Mouse (Mus musculus): Measurements from ENCODE around the gene Inhbe.
"Not testable (repeated sequence)": the region's sequence is repeated elsewhere in the genome, so short reads cannot be mapped to it uniquely, and the experiment has no call there.

Gene Inhbe

DNA sequence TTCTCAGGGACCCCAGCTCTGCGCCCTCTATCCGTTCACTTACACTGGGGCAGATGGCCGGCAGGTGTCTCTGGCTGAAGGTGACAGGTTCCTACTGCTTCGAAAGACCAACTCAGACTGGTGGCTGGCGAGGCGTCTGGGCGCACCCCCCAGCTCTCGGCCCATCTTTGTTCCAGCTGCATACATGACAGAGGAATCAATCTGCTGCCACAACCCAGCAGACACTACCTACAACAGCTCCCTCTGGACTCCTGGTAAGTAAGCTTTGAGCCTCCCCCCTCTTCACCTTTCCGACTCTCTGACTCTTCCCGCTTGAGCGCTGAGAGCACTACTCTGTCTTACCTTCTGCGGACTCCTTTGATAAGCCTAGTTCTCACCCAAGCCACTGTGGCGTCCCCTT, 32.0 kb downstream of the Inhbe start:
- DNase-seq: no peak

DNA sequence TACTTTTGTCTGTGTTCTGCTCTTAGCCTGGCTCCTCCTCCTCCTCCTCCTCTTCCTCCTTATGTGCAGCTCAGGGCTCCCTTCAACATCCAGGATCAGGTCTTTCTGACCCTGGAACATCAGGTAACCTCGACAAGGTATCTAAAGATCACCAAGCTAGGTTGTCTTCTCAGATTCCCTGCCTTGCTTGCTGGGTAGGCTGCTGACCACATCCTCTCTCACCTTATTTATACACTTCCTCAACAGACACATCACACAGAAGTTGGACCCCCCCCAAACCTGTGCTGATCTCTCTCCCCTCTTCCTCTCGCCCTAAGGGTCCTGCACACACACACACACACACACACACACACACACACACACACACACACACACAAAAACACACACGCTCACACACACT, 32.6 kb downstream of the Inhbe start, which contains the start of gene Arhgap9:
TSS of gene Arhgap9 (plus strand) at position 344 of the 400 bp plus-strand sequence.
- no peak for DNase-seq

DNA sequence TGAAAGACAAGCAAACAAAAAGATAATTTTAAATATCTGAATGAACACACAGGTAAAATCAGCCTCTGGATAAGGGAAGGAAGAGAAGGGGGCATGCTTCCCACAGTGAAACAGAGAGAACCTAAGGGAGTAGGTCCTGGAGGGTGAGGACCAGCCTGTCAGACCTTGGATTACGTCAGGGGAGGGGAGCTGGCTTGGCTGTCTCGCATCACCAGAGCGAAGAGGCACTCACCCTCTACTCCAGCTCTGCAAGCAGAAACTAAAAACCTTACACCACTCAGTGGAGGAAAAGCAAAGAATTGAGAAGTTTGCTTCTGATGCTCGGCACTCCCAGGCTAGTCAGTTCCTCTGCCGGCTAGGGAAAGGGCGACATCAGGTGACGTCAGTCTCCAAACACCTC, 34.2 kb downstream of the Inhbe start:
- no peak for DNase-seq

- DNase-seq: no peak
These were observed 36.2 kb downstream of the Inhbe start for GRCm38 (mm10) chr10:127318009-127318408.

- DNase-seq: no peak
These were observed 36.9 kb downstream of the Inhbe start for GRCm38 (mm10) chr10:127317277-127317676.

DNA sequence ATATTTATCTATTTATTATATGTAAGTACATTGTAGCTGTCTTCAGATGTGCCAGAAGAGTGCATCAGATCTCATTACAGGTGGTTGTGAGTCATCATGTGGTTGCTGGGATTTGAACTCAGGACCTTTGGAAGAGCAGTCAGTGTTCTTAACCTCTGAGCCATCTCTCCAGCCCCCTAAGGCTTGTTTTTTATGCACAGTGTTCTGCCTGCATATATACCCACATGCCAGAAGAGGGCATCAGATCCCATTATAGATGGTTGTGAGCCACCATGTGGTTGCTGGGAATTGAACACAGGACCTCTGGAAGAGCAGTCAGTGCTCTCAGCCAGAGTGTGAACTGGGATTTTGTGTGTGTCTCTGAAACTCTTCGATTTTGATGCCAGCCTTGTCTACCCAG, 39.3 kb downstream of the Inhbe start:
- not testable (repeated sequence) for DNase-seq

DNA sequence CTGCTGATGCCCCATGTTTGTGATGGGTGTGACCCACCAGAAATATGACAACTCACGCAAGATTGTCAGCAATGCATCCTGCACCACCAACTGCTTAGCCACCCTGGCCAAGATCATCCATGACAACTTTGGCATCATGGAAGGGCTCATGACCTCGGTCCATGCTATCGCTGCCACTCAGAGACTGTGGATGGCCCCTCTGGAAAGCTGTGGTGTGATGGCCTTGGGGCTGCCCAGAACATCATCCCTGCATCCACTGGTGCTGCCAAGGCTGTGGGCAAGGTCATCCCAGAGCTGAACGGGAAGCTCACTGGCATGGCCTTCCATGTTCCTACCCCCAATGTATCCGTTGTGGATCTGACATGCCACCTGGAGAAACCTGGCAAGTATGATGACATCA, 40.7 kb downstream of the Inhbe start:
- DNase-seq: not testable (repeated sequence)

DNA sequence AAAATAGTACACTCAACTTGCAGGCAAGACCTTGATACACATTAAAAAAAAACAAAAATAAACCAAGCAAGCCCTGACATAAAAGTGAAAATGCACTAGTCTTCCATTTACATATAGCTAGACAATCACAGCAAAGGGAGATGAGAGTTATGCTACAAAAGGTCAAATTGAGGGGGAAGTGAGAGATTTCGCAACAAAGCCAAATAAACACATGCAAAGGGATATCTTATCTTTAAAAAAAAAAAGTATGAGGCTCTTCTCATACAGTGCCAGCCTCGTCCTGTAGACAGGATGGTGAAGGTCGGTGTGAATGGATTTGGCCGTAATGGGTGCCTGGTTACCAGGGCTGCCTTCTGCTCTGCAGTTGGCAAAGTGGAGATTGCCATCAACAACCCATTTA, 41.4 kb downstream of the Inhbe start:
- no peak for DNase-seq

DNA sequence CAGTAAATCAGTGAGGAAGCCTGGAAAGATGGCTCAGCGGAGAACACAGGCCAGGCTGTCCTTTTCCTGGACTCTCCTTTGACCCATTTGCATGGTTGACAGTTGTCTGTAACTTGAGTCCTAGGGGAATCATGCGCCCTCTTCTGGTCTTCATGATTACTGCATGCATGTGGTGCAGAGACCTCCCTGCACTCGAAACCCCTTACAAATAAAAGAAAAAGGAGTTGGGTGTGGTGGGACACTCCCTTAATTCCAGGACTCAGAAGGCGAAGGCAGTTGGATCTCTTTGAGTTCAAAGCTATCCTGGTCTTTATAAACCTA, 41.9 kb downstream of the Inhbe start:
- DNase-seq: peak; percentile 71

- DNase-seq: peak; percentile 98
These were observed 42.5 kb downstream of the Inhbe start, which contains the start of gene Mars for GRCm38 (mm10) chr10:127311476-127312355. TSS of gene Mars (minus strand) at chr10:127311786.

DNA sequence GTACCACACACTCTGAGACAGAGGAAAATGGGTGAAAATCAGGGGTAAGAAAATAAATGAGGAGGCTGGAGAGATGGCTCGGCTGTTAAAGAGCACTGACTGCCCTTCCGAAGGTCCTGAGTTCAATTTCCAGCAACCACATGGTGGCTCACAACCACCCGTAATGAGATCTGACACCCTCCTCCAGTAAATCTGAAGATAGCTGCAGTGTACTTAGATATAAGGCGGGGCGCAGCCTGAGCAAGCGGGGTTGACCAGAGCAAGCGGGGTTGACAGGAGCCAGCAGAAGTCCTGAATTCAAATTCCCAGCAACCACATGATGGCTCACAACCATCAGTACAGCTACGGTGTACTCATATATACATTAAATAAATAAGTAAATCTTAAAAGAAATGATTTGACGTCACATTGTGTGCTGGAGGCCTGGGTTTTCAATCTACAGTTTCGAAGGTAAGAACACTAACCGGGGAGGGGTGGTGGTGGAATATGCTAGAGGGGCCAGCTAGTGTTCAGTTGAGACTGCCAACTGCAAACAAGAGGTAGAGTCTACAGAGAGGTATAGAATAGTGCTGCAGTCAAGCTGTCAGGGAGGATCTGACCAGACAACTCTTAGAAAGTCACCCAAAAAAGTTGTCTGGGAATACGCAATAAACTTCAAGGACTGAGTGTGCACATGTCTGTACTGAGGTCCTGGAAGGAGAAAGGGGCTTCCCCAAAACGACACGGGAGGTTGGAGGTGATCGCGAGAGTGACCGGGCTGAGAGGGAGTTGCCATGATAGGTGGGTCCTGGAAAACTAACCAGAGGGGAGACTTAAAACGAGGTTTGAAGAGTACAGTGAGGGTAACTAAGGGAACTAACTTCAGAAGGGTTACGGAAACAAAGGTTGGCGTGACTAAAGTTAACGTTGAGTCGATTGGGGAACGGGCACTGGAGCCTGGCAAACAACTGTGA, 43.4 kb downstream of the Inhbe start:
- no peak for DNase-seq

GRCm38 (mm10) chr10:127309167-127309566, 45.0 kb downstream of the Inhbe start:
- DNase-seq: not testable (repeated sequence)

GRCm38 (mm10) chr10:127303136-127303535, 51.1 kb downstream of the Inhbe start:
- no peak for DNase-seq

DNA sequence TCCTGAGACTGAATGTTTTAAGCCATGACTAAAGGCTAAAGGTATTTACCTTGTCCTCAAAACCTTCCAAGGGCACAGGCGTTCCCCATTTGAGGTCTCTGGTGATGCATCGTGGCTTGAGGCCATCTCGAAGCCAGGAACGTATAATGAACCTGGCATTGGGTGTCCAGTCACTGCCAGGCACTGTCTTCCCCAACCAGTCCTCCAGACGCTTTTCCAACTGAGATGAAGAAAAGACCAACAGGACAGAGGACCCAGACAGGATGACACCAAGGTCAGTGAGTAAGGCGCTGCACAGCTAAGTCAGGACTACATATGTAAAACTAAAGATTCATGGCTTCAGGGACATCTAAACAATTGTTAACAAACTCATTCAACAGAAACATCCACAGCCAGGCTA, 53.9 kb downstream of the Inhbe start:
- DNase-seq: no peak

All from right cerebral cortex, adult 18-20 months (tissue).